Mouse (Mus musculus) cerebellum, adult 9-11 months (tissue): Measurements from ENCODE around the gene Flvcr1.

ENCODE experiments used
- DNase-seq: peaks from one replicate; pipeline ENCODE4 v3.0.0; 2022

The Flvcr1 gene

GRCm38 (mm10) chr1:191026021-191026713 lies at the start of gene Flvcr1:
Gene Flvcr1 (minus strand): TSS chr1:191026158.
- DNase-seq: peak; percentile 99

DNA sequence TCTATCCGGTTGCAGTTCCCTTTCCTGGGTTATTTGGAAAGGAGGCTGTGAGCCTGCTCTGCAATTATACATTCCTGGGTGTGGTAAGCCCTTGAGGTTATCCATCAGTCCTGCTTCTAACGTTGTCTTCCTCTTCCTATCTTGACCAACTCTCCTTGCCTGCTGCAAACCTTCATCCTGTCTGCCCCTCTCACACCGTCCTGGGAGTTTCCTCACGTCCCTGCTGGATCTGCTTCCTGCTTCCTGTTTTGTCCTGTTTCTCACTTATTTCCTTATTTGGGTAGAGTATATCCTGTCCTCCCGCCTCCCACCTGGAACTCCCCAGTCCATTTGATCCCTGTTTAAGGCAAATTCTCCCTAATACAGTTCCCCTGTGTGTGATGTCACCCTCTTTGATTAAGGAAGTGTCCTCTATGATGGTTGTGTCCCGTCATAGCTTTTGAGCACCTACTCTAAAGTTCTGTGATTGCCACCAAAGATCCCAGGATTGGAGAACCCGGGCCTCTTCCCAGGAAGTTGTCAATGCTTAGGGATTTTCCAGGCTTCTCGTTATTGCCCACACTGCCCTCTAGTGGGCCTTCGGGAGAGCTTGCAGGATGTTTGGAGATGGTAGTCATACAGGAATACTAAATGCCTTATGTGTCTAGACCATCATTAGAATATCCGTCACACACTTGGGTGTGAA lies 49.4 kb upstream of the Flvcr1 start:
- peak; percentile 30 for DNase-seq

GRCm38 (mm10) chr1:191073486-191073885 lies 47.5 kb upstream of the Flvcr1 start:
- DNase-seq: no peak

GRCm38 (mm10) chr1:191073001-191073400 lies 47.0 kb upstream of the Flvcr1 start:
- DNase-seq: no peak

GRCm38 (mm10) chr1:191072329-191072913 lies 46.5 kb upstream of the Flvcr1 start:
- DNase-seq: no peak

GRCm38 (mm10) chr1:191071613-191072012 lies 45.7 kb upstream of the Flvcr1 start:
- DNase-seq: no peak

DNA sequence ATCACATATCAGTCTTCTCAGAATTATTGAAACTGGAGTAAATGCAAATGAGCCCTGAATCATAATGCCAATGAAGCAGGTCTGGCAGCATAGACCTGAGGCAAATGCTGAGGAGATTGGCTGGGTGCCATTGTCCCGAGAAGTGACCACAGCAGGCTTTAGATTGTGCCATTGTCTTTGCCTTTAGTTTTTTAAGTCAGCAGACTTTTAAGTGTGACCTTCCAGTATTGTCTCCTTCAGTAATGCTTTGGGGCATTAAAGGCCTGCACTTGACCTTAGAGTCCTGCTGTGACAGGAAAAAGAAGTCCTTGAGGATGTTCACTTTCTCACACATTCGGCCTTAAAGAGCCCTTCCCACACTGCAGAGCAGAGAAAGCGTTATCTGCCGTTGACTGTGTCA lies 44.3 kb upstream of the Flvcr1 start:
- DNase-seq: no peak

DNA sequence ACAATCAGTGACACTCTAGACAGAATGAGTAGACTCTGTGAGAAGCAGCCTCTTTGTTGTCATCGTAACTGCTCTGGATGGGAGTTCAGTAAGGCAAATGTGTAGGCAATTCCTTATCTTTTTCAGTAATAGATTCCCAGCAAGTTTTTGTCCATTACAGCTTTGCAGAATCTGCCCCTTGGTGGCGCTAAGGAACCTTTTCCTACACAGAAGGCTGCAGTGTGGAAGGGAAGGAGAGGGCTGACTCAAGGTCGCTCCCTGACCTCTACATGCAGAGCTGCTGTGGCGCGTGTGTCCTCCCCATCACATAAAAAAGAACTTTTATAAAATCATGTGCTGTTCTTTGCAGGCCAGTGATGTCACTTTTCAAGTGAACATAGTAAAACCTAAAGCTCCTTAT lies 42.4 kb upstream of the Flvcr1 start:
- DNase-seq: no peak

DNA sequence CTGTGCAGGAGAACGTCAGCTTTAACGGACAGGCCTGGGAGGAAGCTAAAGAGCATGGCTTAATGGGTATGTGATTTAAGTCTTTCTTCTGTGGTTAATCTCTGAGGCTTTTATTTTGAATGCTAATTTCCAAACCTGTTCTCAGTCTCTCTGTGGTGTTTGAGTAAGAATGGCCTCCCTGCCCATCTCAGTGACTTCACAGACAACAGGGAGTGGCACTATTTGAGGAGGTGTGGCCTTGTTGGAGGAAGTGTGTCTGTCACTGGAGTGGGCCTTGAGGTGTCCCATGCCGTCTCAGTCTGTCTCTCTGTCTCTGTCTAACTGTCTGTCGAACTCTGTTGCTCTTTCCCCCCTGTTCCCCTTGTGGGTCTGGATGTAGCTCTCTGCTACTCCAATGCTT lies 39.2 kb upstream of the Flvcr1 start:
- DNase-seq: no peak

- no peak for DNase-seq
Measured at GRCm38 (mm10) chr1:191064535-191064934, 38.6 kb upstream of the Flvcr1 start.

GRCm38 (mm10) chr1:191063700-191064099 lies 37.7 kb upstream of the Flvcr1 start:
- DNase-seq: no peak

GRCm38 (mm10) chr1:191062781-191063485 lies 37.0 kb upstream of the Flvcr1 start, which contains the start of the genes Tatdn3 and Nsl1:
Gene Tatdn3 (minus strand): TSS chr1:191062932.
Gene Nsl1 (plus strand): TSS chr1:191063012.
- peak; percentile 88 for DNase-seq

- DNase-seq: no peak
Measured at GRCm38 (mm10) chr1:191062241-191062780, 36.4 kb upstream of the Flvcr1 start.

DNA sequence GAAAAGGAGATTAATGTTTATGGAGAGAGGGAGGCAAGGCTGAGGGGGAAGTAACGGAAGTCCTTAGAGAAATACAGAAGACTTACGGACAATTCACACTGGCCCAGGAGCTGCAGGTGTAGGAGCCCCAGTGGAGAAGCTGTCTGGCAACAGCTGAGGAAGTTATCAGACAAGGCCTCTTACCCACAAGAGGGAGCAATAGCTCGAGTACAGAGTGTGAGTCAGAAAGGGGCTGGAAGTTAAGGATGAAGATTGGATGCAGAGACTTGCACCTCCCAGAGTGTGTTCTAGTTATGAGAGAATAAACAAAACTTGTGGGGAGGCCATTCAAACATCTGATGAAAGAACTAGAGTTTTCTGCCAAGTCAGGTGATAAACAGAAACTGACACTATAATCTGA lies 31.5 kb upstream of the Flvcr1 start:
- no peak for DNase-seq

GRCm38 (mm10) chr1:191055533-191055873 lies 29.5 kb upstream of the Flvcr1 start:
- no peak for DNase-seq

GRCm38 (mm10) chr1:191054870-191055532 lies 29.0 kb upstream of the Flvcr1 start:
- no peak for DNase-seq

DNA sequence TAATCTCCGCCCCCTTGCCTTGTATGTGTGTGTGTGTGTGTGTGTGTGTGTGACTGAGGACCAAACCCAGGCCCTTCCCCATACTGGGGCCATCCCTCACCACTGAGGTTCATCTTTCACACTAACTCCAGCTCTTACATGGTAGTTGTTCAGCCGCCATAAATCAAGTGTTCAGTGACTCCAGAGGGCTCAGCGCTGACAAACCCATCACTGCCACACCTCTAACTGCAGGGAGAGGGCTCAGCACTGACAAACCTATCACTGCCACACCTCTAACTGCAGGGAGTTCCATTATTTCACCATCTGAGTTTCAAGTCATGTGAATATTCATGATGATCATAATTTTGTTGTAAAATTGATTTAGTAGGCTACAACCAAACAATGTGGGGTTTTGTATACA lies 27.6 kb upstream of the Flvcr1 start:
- no peak for DNase-seq

GRCm38 (mm10) chr1:191046231-191046824 lies 20.4 kb upstream of the Flvcr1 start:
- DNase-seq: no peak

GRCm38 (mm10) chr1:191045264-191045663 lies 19.3 kb upstream of the Flvcr1 start:
- no peak for DNase-seq

GRCm38 (mm10) chr1:191042688-191043087 lies 16.7 kb upstream of the Flvcr1 start:
- no peak for DNase-seq

DNA sequence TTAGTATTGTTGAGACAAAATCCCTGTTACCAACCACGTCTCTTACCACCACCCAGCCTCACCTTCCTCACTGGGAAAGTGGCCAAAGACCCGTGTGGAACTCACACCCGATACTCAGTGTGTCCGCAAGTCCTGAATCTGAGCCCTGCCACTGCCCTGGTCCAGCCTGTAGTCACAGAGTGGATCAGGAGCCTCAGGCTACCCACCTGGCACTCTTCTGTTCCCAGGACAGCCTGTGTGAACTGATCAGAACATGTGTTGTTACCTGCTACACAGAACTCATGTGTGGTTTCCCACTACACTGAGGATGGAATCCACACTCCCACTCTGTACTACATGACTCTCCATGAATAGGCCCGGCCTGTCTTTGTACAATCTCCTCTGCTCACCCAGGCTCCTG lies 16.1 kb upstream of the Flvcr1 start:
- DNase-seq: no peak

GRCm38 (mm10) chr1:191041352-191041751 lies 15.4 kb upstream of the Flvcr1 start:
- DNase-seq: no peak
